Mouse (Mus musculus) gastrocnemius, postnatal 14 days (tissue): ENCODE measurements around the gene Pax2. TPM values are rescaled to one million over a fixed set of nuclear protein-coding genes. Genes with fewer than 3 reads are reported as not detected.

ENCODE experiments used
- DNase-seq: peaks from one replicate; pipeline ENCODE4 v3.0.0; 2021; ENCODE audit warnings: mixed read lengths
- intact Hi-C: fragments of 180-260 bp; cut with DNase I; formaldehyde crosslinking; loops from one replicate; pipeline ENCODE4 v1.15.1; 2025; ENCODE audit warnings: low total_unique reads
- total RNA-seq, 2 experiments: library from RNA; stranded (reverse); gene quantifications; 2 replicates each; pipeline ENCODE4 v1.2.3; 2021

Pax2 gene
- total RNA-seq, 2 experiments from 2014 or later = not detected

GRCm38 (mm10) chr19:44746541-44747024 is 9.3 kb upstream of the Pax2 start:
- no peak for DNase-seq
- intact Hi-C loops = no loop called here

GRCm38 (mm10) chr19:44747471-44747870 is 8.4 kb upstream of the Pax2 start:
- DNase-seq = no peak
- intact Hi-C loops = no loop called here

- DNase-seq = no peak
- intact Hi-C loops = no loop called here
Measured at GRCm38 (mm10) chr19:44748271-44748670, 7.6 kb upstream of the Pax2 start.

GRCm38 (mm10) chr19:44749061-44749990 is 6.5 kb upstream of the Pax2 start:
- DNase-seq = no peak
- intact Hi-C loops = no loop called here

- no peak for DNase-seq
Measured at GRCm38 (mm10) chr19:44750051-44751041, 5.5 kb upstream of the Pax2 start.

GRCm38 (mm10) chr19:44751042-44751441 is 4.8 kb upstream of the Pax2 start:
- intact Hi-C loops = loop anchor here (10.0 kb wide), 1 partner anchor 144 kb away; no protein-coding TSS in a partner anchor
- no peak for DNase-seq

More at GRCm38 (mm10) chr19:44750051-44751041, 5.5 kb upstream of the Pax2 start:
- intact Hi-C loops = loop anchor here (10.0 kb wide), 1 partner anchor 144 kb away; no protein-coding TSS in a partner anchor

GRCm38 (mm10) chr19:44751551-44751950 is 4.3 kb upstream of the Pax2 start:
- intact Hi-C loops = loop anchor here (10.0 kb wide), 1 partner anchor 143 kb away; no protein-coding TSS in a partner anchor
- no peak for DNase-seq

GRCm38 (mm10) chr19:44752056-44752940 is 3.5 kb upstream of the Pax2 start:
- no peak for DNase-seq
- intact Hi-C loops = loop anchor here (10.0 kb wide), 1 partner anchor 143 kb away; no protein-coding TSS in a partner anchor

GRCm38 (mm10) chr19:44753361-44753760 is 2.5 kb upstream of the Pax2 start:
- no peak for DNase-seq
- intact Hi-C loops = loop anchor here (10.0 kb wide), 1 partner anchor 141 kb away; no protein-coding TSS in a partner anchor

- DNase-seq = peak; percentile 52
- intact Hi-C loops = loop anchor here (5.0 to 10.0 kb wide), 2 partner anchors 140 to 172 kb away; no protein-coding TSS in a partner anchor
Measured at GRCm38 (mm10) chr19:44754461-44755377, 1.1 kb upstream of the Pax2 start.

GRCm38 (mm10) chr19:44755378-44755692 is 510 bp upstream of the Pax2 start:
- intact Hi-C loops = loop anchor here (5.0 to 10.0 kb wide), 2 partner anchors 139 to 173 kb away; no protein-coding TSS in a partner anchor
- no peak for DNase-seq

- intact Hi-C loops = loop anchor here (5.0 to 10.0 kb wide), 2 partner anchors 138 to 174 kb away; no protein-coding TSS in a partner anchor
- DNase-seq = no peak
Measured at GRCm38 (mm10) chr19:44756421-44757230, 781 bp downstream of the Pax2 start.

- intact Hi-C loops = loop anchor here (5.0 to 10.0 kb wide), 2 partner anchors 137 to 175 kb away; no protein-coding TSS in a partner anchor
- no peak for DNase-seq
Measured at GRCm38 (mm10) chr19:44757231-44757871, 1.5 kb downstream of the Pax2 start.

GRCm38 (mm10) chr19:44758846-44759245 is 3.0 kb downstream of the Pax2 start:
- intact Hi-C loops = loop anchor here (5.0 to 10.0 kb wide), 2 partner anchors 136 to 177 kb away; no protein-coding TSS in a partner anchor
- DNase-seq = no peak

- DNase-seq = no peak
- intact Hi-C loops = loop anchor here (5.0 to 10.0 kb wide), 2 partner anchors 135 to 177 kb away; no protein-coding TSS in a partner anchor
Measured at GRCm38 (mm10) chr19:44759531-44760118, 3.8 kb downstream of the Pax2 start.
